Mouse (Mus musculus) right cerebral cortex, postnatal 4 days (tissue): Measurements from ENCODE around the gene Gm10840.
A peak's percentile ranks its signal among the peaks of the same experiment; 100 is the strongest.

ENCODE experiments used
- DNase-seq: peaks from one replicate; pipeline ENCODE4 v3.0.0-alpha.2; 2022

Gm10840 gene

GRCm38 (mm10) chr11:106159921-106160840, 469 bp upstream of the Gm10840 start:
- peak; percentile 88 for DNase-seq

DNA sequence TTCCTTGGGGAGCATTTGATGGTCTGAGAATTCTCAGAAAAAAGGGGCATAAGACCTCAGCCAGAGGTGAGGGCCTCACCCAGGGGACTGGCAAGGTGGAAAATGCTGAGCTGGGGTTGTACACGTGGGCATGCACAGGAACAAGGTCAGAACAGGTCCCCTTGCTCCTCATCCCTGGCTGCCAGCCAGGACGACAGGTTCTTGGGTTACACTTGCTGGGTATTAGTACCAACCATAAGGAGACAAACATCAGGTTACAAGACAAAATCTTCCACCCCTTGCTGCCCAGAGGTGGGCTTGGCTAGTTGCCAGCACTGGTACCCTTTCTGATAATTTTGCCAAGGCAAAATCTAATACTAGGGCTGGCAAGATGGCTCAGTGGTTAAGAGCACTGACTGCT, 1.6 kb downstream of the Gm10840 start:
- no peak for DNase-seq

DNA sequence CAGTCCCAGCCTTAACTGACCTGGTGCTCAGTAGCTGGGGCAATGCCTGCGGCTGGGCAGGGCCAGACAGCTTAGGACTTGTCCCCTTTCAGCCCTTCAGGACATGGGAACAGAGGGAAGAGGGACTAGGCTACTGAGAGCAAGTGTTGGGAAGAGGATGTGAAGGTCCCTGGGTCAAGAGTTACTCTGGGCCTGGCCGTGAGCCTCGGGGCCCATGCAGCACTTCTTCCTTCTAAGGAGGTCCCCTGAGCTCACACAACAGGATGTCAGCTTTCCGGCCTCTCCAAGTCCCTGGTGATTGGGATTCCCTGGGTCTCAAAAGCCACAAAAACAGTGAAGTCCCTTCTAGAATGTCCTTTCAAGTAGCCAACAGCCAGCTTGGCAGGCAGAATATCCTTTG, 2.9 kb downstream of the Gm10840 start:
- no peak for DNase-seq

DNA sequence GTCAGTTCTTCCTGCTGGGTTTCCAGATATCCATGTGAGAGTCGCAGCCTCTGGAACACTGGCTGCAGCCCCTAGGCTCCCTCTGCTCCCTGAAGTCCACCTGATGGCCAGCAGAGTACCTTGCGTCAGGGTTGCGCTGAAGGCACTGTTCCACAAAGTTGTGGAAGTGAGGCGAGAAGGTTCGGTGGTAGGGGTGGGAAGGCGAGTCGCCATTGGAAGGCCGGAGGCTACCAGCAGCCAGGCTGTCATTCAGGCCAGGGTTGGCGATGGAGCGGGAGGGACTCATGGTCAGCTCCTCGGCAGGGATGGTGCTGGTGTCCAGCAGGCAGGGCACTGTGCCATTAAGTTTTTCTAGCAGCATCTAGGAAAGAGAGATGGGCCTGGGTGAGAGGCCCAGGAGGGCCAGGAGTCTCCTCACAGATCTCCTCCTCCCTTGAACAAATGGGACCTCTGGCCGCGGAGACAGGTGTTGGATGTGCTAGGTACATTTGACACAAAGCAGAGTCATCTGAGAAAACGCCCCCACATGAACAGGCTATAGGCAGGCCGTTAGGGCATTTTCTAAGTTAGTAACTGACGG, 4.0 kb downstream of the Gm10840 start:
- no peak for DNase-seq

DNA sequence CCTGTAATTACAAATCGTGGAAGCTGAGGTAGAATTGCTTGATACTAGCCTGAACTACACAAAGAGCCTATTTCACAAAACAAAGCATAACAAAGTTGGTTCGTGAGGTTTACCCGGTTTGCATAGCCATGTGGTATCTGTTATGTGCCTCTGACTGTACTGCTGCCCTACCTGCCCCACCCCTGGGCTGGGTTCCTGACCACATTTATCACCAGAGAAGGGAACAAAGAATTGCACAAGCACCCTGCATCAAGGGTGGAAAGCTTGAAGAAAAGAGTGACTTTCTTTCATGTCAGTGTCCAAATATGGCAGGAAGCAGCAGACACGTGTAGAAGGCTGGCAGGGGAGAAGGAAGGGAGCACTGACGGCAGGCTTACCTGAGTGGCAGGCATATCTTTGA, 6.8 kb downstream of the Gm10840 start:
- DNase-seq = no peak

DNA sequence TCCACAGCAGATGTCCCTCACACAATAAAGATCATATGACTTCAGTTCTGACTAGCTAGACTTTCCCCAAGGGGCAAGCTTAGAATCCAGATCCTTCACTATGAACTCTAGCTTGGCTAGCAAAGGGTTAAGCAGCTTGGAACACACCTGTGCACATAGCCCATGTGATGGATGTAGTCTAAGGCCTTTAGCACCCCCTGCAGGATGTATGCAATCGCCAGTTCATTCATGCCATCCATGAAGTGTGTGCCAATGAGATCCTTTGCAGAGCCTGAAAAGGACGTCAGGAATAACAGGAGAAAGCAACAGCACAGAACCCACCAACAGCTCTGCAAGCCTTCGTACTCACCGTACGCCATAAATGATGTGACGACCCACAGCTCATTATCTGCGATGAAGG, 10.2 kb downstream of the Gm10840 start:
- DNase-seq = no peak

- no peak for DNase-seq
Observed at GRCm38 (mm10) chr11:106173228-106173627, 12.6 kb downstream of the Gm10840 start.

- no peak for DNase-seq
Observed at GRCm38 (mm10) chr11:106174372-106174771, 13.7 kb downstream of the Gm10840 start.

DNA sequence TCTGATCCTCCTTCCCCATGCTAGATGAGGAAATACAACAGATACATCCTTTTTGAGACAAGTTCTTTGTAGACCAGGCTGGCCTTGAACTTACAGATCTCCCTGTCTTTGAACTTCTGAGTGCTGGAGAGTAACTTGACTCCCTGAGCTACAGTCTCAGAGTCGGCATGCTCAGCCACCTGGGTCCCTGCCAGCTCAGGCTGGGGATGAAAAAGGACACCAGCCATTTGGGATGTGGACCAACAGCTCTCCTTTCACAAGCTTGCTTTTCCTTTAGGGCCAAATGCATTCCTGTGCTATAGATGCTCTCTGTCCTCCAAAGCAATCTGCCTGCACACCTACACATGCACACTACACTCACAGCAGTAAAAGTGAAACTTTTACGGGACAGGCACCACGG, 14.4 kb downstream of the Gm10840 start:
- DNase-seq = no peak

DNA sequence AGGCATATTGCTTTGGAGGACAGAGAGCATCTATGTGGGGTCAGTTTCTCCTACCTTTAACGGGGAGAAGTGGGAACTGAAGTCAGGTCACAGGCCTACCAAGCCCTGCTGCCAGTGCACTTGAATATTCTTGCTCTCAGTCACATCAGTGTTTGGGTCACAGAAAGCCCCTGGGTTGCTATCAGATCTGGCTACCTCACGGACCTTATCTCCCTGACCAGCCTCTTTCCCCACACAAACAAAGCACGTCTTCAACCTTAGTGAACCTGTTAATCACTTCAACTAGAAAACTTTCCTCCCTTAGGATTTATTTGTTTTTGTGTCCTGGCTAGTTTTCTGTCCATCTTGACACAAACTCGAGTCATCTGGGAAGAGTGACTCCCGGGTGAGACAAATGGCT, 15.7 kb downstream of the Gm10840 start:
- no peak for DNase-seq

- DNase-seq = no peak
Observed at GRCm38 (mm10) chr11:106178036-106178782, 17.6 kb downstream of the Gm10840 start.

DNA sequence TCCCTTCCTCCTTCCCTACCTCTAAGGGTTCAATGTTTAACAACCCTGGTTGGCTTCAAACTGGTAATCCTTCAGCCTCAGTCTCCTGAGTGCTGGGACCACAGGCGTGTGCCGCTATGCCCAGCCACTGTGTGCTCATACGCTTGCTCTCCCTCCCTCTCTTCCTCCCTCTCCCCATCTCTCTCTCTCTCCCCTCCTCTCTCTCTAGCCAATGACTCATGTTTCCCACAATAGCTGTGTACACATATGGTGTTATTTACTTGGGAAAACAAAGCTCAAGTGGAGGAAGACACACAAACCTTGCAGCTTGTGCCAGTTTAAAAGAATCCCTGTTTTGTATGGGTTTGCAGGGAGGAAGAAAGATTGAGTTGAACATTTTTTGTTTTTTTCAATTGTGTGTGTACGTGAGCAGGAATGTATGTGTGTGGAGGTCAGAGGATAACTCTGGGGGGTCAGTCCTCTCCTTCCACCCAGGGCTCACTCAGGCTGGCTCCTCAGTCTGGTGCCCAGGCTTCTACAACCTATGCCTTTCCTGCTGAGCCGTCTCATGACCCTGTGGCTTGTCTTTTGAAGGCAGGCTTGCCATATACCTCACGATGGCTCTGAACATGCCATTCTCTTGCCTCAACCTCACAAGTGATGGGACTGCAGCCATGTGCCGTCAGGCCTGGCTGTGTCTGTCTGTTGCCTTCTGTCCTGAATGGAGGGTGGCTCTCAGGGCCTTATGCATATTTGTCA, 19.2 kb downstream of the Gm10840 start:
- DNase-seq = no peak

DNA sequence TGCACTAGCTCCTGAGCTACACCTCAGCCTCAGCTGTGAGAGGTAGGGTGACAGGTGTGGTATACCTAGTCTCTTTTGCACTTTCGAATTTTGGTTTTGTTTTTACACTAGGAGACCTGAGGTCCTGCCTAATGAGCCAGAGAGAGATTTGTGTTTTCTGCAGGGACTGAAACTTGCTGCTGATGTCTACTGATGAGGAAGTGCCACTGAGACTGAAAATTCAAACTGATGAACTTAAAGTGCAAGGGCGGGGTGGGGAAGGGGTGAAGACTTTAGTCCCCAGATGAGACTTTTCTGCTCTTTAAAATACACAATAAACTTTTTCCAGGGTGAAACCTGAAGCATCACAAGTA, 19.8 kb downstream of the Gm10840 start:
- no peak for DNase-seq

GRCm38 (mm10) chr11:106187326-106187725, 26.7 kb downstream of the Gm10840 start:
- no peak for DNase-seq

GRCm38 (mm10) chr11:106191716-106192115, 31.1 kb downstream of the Gm10840 start:
- DNase-seq = no peak

GRCm38 (mm10) chr11:106192241-106192640, 31.6 kb downstream of the Gm10840 start:
- no peak for DNase-seq

DNA sequence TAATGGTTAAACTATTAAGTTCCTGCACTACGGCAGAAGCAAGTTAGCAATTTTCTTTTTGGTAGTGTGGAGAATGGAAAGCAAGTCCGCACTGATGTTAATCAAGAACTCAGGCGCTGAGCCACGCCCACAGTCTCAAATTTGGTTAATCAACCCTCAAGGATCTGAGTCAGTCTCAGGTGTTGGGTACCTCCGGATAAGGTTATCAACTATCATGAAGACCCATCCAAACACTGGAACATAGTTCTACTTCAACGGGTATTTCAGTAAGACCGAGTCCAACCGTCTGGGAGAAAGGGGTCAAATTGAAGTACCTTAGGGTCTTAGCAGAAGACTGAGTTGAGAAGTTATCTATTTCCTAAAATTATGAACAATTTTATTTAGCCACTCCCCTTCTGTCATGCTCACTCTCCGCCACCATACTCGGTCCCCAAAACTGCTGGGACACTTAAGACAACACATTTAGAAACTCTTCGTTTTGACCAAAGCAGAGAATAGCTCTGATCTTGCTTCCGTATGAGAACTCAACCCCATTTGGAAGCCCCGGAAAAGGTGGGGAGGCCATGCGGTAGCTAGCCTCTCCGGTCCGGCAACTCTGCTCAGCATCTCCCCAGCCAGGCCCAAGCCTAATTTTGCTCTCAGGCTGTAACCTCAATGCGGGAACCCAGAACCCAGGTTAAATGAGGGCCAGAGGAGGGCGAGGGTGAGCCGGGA, 32.2 kb downstream of the Gm10840 start:
- DNase-seq = no peak

GRCm38 (mm10) chr11:106193371-106194154, 32.9 kb downstream of the Gm10840 start:
- peak; percentile 93 for DNase-seq

DNA sequence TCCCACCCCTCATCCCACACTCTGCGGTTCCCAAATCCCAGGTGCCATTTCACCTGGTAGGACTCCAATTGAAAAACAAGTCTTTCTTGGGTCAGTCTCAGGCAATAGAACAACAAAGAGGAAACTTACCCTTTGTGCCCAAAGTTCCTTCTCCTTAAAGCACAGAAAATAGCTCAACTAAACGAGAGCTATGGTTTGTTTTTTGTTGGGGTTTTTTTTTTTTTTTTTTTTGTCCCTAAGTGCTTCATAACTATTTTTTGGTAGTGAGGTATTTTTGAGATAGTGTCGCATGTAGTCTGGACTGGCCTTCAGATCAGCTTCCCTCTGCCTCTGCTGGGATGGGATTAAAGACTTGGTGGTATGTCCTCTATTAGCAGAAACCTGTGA, 33.5 kb downstream of the Gm10840 start:
- no peak for DNase-seq

GRCm38 (mm10) chr11:106194891-106195290, 34.2 kb downstream of the Gm10840 start:
- no peak for DNase-seq

- no peak for DNase-seq
Observed at GRCm38 (mm10) chr11:106195341-106195740, 34.7 kb downstream of the Gm10840 start.

DNA sequence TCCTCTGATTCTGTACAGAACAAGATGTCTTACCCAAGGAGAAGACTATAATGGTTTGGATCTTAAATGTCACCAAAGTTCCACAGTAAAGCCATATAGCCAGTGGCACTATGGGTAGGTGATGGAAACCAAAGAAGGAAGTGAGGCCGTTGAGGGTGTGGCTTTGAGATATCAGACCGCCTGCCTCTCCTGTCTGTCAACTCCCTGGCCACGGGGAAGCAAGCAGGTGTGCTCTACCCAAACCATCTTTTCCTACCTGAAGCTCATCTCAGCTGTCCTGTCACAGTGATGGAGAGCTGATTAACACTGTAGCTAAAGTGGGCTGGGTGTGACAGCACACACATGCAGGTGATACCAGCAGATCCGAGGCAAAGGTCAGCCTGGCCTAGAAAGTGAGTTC, 37.6 kb downstream of the Gm10840 start:
- DNase-seq = no peak
